Mouse (Mus musculus): ENCODE results near the gene Hhex.

DNA sequence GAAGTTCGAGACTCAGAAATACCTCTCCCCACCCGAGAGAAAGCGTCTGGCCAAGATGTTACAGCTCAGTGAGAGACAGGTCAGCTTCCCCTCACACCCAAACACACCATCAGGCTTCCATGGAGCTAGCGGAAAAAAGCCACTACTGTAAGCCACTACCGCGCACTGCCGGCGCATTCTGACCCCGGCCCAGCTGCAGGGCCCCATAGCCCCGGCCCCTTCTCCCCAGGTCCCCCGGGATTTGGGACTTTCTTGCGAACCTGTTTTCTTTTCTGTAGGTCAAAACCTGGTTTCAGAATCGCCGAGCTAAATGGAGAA lies 2.6 kb downstream of the Hhex start:
- TF ChIP-seq CTCF (IDR thresholded peaks at IDR 0.05; ENCODE audit: borderline replicate concordance, extremely low read depth, insufficient read depth, insufficient read length): no peak
- no peak for TF ChIP-seq POLR2A (IDR thresholded peaks at IDR 0.05; ENCODE audit: borderline replicate concordance, extremely low read depth, insufficient read depth, insufficient read length, poor library complexity, severe bottlenecking)

Data from brain, embryonic 14.5 days (tissue).